Mouse (Mus musculus) hindlimb bud, embryonic 11.5 days (tissue): ENCODE measurements around the gene Sh2b3.

Source experiments
- DNase-seq: peaks from one replicate; pipeline ENCODE4 v3.0.0-alpha.2; 2012; ENCODE audit warnings: low read depth, low spot score; ENCODE audit errors: extremely low spot score

The Sh2b3 gene

DNA sequence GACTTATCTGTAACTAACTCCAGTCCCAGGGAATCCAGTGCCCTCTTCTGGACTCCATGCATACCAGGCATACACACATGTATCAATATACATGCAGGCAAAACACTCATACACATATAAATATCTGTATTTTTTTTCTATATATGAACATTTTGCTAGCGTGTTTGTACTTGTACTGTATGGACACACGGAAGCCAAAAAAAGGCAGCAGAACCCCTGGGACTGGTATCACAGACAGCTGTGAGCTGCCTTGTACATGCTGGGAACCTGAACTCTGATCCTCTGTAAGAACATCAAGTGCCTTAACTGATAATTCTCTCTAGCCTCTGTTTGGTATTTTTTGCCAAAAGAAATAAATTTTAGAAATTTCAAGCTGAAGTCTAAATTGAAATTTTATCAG, 39.0 kb downstream of the Sh2b3 start:
- no peak for DNase-seq

- DNase-seq = no peak
Measured at GRCm38 (mm10) chr5:121795800-121796199, 41.6 kb downstream of the Sh2b3 start.

DNA sequence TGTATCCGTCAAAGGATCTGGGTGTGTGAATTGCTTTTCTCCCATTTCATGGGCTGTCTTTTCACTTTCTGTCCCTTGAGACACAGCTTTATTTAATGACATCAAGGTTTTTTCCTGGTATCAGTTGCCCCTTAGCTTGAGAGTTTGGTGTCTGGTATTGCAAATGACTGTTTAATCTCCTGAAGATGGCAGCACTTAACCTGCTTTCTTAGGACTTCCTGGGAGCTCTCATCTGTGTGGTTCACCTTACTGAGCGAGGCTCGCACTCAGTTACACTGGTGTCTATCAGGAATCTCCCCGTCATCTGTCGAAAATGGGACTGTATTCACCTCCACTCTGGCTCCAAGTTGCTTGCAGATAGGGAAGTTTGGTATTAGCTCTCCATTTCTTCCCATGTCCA, 46.4 kb downstream of the Sh2b3 start:
- no peak for DNase-seq

DNA sequence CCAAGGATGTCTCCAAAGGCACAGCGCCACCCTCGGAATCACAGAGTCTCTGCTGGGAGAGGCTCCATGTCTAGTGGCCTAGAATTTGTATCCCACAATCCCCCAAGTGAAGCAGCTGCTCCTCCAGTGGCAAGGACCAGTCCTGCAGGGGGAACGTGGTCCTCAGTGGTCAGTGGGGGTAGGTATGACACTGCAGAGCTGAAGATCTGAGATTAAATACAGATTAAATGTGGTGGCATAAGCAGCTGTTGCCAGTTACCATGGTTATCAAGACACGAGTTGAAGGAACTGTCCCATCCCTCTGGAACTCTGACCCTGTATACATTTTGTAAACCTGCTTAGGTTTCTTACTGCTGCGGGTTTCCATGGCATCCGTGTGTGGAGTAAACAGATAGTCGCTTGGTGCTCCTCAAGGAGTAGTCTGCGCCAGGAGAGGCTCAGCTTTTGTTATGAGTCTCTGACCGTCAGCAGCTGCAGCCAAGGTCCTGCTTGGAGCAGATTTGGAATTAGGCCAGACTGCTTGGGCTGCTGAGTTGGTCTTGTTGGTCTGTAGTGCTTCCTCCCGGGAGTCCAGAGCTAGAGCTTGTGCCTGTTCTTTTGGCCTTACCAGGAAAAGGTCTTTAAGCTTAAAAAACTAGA, 53.5 kb downstream of the Sh2b3 start:
- DNase-seq = no peak

- DNase-seq = no peak
Measured at GRCm38 (mm10) chr5:121782467-121782866, 55.0 kb downstream of the Sh2b3 start.

- no peak for DNase-seq
Measured at GRCm38 (mm10) chr5:121780180-121780579, 57.3 kb downstream of the Sh2b3 start.

DNA sequence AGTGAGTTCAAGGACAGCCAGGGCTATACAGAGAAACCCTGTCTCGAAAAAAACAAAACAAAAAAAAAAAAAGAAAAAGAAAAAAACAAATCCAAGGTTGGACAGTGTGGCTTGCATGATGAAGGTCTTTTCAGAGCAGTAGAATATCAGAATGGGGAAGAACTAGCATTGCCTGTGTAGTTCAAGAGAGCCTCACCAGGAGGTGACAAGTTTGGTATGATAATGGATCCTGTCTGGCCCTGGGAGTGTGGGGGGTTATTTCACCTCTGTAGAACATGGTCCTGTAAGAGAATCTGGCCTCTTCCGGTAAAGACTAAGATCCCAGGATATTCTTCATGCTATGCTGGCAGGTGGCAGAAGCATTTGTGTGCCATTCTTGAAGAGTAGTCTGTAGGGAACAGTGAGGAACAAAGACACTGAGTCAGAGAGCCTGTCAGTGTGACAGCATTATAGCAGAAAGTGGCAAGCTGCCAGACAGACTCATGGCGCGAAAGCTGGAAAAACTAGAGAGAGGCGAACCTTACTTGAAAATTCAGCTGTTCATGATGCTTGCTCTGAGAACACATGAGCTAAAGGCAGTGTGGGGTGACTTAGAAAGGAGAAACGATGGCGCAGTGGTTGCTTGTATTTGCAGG, 58.8 kb downstream of the Sh2b3 start:
- no peak for DNase-seq

DNA sequence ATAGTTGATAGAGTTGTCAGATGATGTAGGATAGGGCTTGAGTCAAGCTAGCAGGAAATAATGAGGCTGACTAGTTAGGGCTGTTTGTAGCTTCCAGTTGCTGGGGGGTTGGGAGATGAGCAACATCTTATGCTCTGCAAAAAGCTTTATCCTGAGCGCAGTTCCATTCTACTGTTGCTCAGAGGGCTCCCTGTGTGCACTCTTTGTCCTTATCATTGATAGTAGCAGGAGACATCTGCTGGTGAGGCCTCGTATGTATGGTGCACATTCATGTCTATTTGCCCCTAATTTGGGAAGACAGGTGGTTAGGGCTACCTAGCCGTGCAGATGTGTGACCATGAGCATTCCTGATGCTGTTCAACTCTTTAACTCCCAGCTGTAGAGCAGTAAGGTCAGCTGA, 65.8 kb downstream of the Sh2b3 start:
- DNase-seq = no peak

GRCm38 (mm10) chr5:121769827-121770226, 67.6 kb downstream of the Sh2b3 start:
- no peak for DNase-seq

- DNase-seq = no peak
Measured at GRCm38 (mm10) chr5:121767564-121767963, 69.9 kb downstream of the Sh2b3 start.

DNA sequence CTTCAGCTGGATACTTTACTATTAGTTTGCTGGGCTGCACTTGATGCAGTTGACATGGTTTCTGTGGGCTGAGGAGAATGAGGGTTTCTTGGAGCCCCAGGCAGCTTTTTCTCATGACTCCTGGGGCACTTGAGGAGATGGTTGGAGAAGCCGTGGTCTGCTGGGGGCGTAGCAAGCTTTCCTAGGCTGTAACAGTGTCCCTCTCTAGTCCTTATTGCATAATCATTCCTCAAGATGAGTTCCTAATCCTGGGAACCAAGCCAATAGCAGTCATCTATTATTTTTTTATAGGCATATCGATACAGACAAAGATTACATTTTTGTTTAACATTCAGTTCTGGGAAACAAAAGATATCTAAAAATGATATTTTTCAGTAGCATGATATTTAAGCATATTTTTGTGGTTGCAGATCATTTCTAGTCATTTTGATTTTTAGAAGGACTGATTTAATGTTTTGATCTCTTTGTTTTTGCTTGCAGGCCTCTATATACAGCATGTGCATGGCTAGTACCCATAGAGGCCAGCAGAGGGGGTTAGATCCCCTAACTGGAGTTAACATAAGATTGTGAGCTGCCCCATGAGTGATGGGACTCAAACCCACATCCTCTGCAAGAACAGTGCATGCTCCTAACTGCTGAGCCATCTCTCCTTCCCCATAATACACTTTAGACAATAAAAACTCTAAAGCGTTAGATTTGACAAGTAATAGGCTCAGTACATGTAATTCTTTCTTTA, 71.2 kb downstream of the Sh2b3 start:
- DNase-seq = no peak
